Mouse (Mus musculus) intestine, postnatal 0 days (tissue): ENCODE measurements around the gene Bpifb1. TPM values are rescaled to one million over a fixed set of nuclear protein-coding genes. Genes with fewer than 3 reads are reported as not detected.
"Not testable (repeated sequence)": the region's sequence is repeated elsewhere in the genome, so short reads cannot be mapped to it uniquely, and the experiment has no call there.

ENCODE experiments used
- ATAC-seq: fragments of 200-750 bp; cut with Nextera tagmentation; 2 replicates; pipeline ENCODE4 v1.8.0; 2017; ENCODE audit warnings: mild to moderate bottlenecking, moderate TSS enrichment, moderate library complexity
- H3K27ac ChIP-seq: fragments of 300-500 bp; sonication (generic); 2 replicates; pipeline ENCODE4 v1.5.1; 2014; ENCODE audit warnings: mild to moderate bottlenecking, low read depth, low read length, moderate library complexity
- H3K27me3 ChIP-seq: fragments of 300-500 bp; sonication (generic); replicated peaks from 2 replicates; pipeline ENCODE4 v1.6.1; 2014; ENCODE audit warnings: low read length, mixed read lengths; ENCODE audit not compliant: control insufficient read depth, insufficient read depth
- H3K36me3 ChIP-seq: fragments of 300-500 bp; sonication (generic); 2 replicates; pipeline ENCODE4 v1.6.1; 2014; ENCODE audit warnings: mild to moderate bottlenecking, moderate library complexity; ENCODE audit not compliant: control insufficient read depth, insufficient read depth
- H3K4me1 ChIP-seq: fragments of 300-500 bp; sonication (generic); replicated peaks from 2 replicates; pipeline ENCODE4 v1.6.1; 2014; ENCODE audit warnings: antibody characterized with exemption, low read length, mixed read lengths; ENCODE audit not compliant: control insufficient read depth, insufficient read depth
- H3K4me2 ChIP-seq: fragments of 300-500 bp; sonication (generic); replicated peaks from 2 replicates; pipeline ENCODE4 v1.6.1; 2014; ENCODE audit warnings: low read depth, mild to moderate bottlenecking, moderate library complexity
- H3K4me3 ChIP-seq: fragments of 300-500 bp; sonication (generic); 2 replicates; pipeline ENCODE4 v1.5.1; 2014; ENCODE audit warnings: low read depth, low read length
- H3K9ac ChIP-seq: fragments of 300-500 bp; sonication (generic); 2 replicates; pipeline ENCODE4 v1.6.1; 2014; ENCODE audit warnings: mild to moderate bottlenecking, low read depth, low read length
- H3K9me3 ChIP-seq: fragments of 300-500 bp; sonication (generic); 2 replicates; pipeline ENCODE4 v1.6.1; 2016; ENCODE audit warnings: mixed run types; ENCODE audit not compliant: control insufficient read depth
- CTCF ChIP-seq: sonication (generic); IDR thresholded peaks from 2 replicates; pipeline ENCODE4 v1.5.1; 2016; ENCODE audit warnings: low read depth, mild to moderate bottlenecking, control low read depth, antibody characterized with exemption, moderate library complexity
- WGBS: fragments of 180-500 bp; shearing (Covaris S2); extraction: QIAGEN DNeasy Blood & Tissue Kit; methylation state at CpG from one replicate; pipeline ENCODE4 v1.1.7; 2014; 5-methylcytosine and 5-hydroxymethylcytosine counted together
- polyA plus RNA-seq: library from polyadenylated mRNA; unstranded; fragments of >200 nt; fragmentation: Nextera tagmentation; extraction: Ambion mirVana; gene quantifications from 2 replicates; pipeline ENCODE4 v1.2.1, GENCODE M21; 2015

Gene Bpifb1
- polyA plus RNA-seq, 1 experiment from 2014 or later = 3.7 TPM

DNA sequence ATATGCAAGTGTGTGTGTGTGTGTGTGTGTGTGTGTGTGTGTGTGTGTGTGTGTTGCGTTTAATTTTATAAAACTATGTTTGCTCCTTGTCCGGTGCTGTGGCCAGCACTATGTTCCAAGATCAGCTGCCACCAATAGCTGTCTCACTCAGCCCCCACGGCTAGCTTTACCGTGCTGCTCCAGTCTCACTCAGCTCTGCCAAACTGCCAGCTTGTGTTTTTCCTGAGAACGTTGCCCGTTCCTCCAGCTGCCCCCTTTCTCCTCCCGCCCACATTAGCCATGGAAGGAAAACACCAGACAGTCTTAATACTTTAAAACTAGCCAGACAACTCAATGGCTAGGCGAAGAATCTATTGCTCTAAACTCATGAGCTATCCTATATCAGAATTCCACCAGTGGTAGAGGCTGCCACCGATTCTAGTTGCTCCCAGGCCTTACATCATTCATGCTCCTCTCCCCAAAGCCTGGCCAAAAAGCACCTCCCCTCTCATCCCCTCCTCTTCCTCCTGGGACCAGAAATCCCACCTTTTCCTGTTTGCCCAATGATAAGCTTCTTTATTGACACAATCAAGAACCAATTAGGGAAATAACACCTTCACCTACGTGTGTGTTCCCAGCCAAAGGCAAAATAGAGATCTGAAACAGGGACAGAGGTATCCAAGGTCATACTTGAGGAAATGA, 52.9 kb downstream of the Bpifb1 start:
- Histone ChIP-seq H3K4me3 (no peak overlapping the region), H3K27ac (no peak overlapping the region), H3K27me3 (no peaks in the 10 kb centered on the region), H3K4me1 (no peaks in the 10 kb centered on the region), H3K9ac (no peak overlapping the region), H3K9me3 (no peaks in the 10 kb centered on the region), H3K36me3 (no peaks in the 10 kb centered on the region), H3K4me2 (no peak overlapping the region)
- 84% methylated on average over 10 of the region's 10 CpGs for WGBS
- ATAC-seq = no peak
- no peak for TF ChIP-seq CTCF

DNA sequence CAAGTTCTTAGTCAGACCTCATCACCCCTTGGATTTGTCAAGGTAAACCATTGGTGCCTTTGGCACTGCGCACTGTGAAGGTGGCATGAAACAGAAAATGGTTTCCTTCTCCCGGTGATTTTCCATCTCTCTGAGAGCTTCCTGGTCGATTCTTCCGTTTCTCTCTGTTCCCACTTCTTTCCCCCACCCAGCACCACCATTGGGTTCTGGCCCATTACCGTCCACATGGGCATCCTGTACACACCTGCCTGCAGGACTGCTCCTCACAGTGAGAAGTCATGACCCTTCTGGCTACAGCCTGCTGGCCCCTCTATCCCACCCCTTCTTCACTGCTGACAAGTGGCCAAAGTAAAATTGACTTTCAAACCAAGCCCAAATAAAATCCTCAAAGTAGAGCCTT, 54.7 kb downstream of the Bpifb1 start:
- no peak for ATAC-seq
- Histone ChIP-seq H3K36me3 (no peaks in the 10 kb centered on the region), H3K9me3 (no peaks in the 10 kb centered on the region), H3K27me3 (no peaks in the 10 kb centered on the region), H3K27ac (no peak overlapping the region), H3K4me2 (no peak overlapping the region), H3K9ac (no peak overlapping the region), H3K4me3 (no peak overlapping the region), H3K4me1 (no peaks in the 10 kb centered on the region)
- no peak for TF ChIP-seq CTCF
- WGBS = 87% methylated on average over 5 of the region's 5 CpGs

DNA sequence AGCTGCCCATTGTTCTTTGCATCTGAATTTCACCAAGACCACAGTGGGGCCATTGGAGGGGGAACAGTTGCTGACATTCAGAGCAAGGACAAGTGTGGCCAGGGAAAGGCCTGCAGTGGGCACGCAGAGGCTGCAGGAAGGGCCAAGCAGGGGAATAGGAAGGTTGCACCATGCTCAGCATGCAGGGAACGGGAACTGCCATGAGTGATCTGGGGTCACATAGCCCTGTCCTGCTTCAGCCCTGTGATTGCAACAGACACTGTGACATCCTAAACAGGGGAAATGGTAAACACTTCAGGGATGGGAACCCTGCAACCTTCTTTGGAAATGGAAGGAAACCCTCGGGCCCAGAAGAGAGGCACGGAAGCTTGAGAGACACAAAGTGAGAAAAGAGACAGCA, 64.6 kb downstream of the Bpifb1 start:
- H3K27ac ChIP-seq, H3K9ac ChIP-seq, H3K9me3 ChIP-seq, ATAC-seq, H3K27me3 ChIP-seq, H3K4me3 ChIP-seq, H3K4me2 ChIP-seq, H3K4me1 ChIP-seq, H3K36me3 ChIP-seq: not testable (repeated sequence)
- 94% methylated on average over 2 of the region's 4 CpGs for WGBS

DNA sequence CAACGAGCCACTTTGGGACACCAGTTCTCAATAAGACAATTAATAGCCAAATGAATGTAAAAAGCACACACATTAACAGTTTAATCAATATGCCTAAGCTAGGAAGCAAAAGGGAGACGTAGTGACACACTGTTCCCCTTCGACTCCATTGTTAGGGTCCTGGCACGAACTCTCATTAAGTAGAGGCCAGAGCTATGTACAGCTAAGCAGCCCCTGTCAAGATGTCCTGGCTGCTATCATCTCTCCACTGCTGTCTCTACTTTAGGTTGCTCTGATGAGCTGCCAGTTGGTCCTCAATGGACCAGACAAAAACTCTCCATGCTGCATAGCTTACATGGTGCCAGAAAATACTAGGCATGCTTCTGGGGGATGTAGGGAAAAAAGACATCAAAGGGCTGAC, 65.2 kb downstream of the Bpifb1 start:
- TF ChIP-seq CTCF = no peak
- ATAC-seq = no peak
- no peaks in the 10 kb centered on the region for H3K4me1 ChIP-seq
- 72% methylated on average over 4 of the region's 4 CpGs for WGBS
- no peaks in the 10 kb centered on the region for H3K9me3 ChIP-seq
- no peak overlapping the region for H3K9ac ChIP-seq
- no peak overlapping the region for H3K27ac ChIP-seq
- H3K36me3 ChIP-seq = no peaks in the 10 kb centered on the region
- H3K4me3 ChIP-seq = no peak overlapping the region
- no peaks in the 10 kb centered on the region for H3K27me3 ChIP-seq
- no peak overlapping the region for H3K4me2 ChIP-seq

DNA sequence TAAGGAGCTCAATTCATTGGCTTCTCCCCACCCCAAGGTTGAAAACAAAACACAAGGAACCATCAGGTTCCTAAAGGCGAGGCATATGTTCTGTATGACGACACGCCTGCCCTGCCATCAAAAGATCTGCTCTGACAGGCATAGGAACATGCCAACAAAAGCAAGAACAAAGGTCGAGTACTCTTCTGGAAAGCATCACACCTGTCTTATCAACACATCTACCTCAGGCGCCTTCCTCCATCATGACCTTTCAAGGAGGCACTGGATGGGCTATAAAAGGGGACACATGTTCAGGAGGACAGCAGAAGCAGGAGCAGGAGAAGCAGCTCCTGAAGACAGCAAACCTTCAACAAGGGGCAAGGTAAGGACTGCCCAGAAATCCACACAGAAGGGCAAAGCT, 66.9 kb downstream of the Bpifb1 start, which contains the start of gene Bpifb9a:
Gene Bpifb9a (plus strand): TSS at position 301 of the 400 bp plus-strand sequence.
- 69% methylated on average over 5 of the region's 5 CpGs for WGBS
- H3K9ac ChIP-seq, H3K4me1 ChIP-seq, H3K4me3 ChIP-seq, H3K27me3 ChIP-seq, H3K27ac ChIP-seq, H3K36me3 ChIP-seq, ATAC-seq, H3K9me3 ChIP-seq, H3K4me2 ChIP-seq: not testable (repeated sequence)

DNA sequence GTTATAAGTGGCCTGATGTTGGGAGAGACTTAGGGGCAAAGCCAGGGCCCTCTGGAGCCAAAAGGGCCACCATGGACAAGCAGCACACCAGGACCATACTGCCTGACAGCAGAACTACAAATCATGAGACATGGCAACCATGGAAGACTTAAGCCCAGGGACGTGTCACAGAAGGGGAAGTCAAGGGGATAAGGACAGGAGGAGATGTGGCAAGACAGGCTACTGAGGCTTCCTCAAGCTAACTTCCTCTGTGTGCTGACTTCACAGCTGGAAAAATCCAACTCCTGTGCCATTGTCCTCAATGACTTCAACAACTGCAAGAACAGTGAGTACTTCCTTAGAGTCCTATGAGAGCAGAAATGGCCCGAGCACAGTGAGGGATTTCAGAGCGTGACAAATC, 73.8 kb downstream of the Bpifb1 start:
- H3K27me3 ChIP-seq, H3K36me3 ChIP-seq, H3K4me1 ChIP-seq, H3K4me3 ChIP-seq, ATAC-seq, H3K27ac ChIP-seq, H3K4me2 ChIP-seq, H3K9me3 ChIP-seq, H3K9ac ChIP-seq: not testable (repeated sequence)
- 89% methylated on average over 3 of the region's 3 CpGs for WGBS

Other genes starting within 250 kb of the Bpifb1 start
- gene Bpifa6, start 215.9 kb upstream of the Bpifb1 start, polyA plus RNA-seq = not detected in 2 replicates
- gene Bpifa2, start 182.6 kb upstream of the Bpifb1 start, polyA plus RNA-seq = not detected in 2 replicates
- not detected in 2 replicates for gene Bpifa3, start 60.5 kb upstream of the Bpifb1 start, polyA plus RNA-seq
- not detected in 2 replicates for gene Bpifa1, start 47.9 kb upstream of the Bpifb1 start, polyA plus RNA-seq
- gene Bpifa5, start 28.2 kb upstream of the Bpifb1 start, polyA plus RNA-seq = not detected in 2 replicates
- gene Bpifb5, start 32.9 kb downstream of the Bpifb1 start, polyA plus RNA-seq = 0.07 and 0.09 TPM in 2 replicates
- gene Bpifb9a, start 67.0 kb downstream of the Bpifb1 start, polyA plus RNA-seq = not detected in 2 replicates
- gene Bpifb9b, start 116.4 kb downstream of the Bpifb1 start, polyA plus RNA-seq = not detected in 2 replicates
- gene Cdk5rap1, start 182.2 kb downstream of the Bpifb1 start, polyA plus RNA-seq = 4.3 and 13.9 TPM in 2 replicates
- 4.9 and 7.7 TPM in 2 replicates for gene Snta1, start 217.3 kb downstream of the Bpifb1 start, polyA plus RNA-seq
- gene Cbfa2t2, start 245.7 kb downstream of the Bpifb1 start, polyA plus RNA-seq = 7.8 and 9.1 TPM in 2 replicates